Mouse (Mus musculus) kidney, adult 8-10 months (tissue): Measurements from ENCODE around the gene Thyn1.

Experiments
- DNase-seq, 2 experiments: peaks; one replicate each; pipeline ENCODE4 v3.0.0; 2022

Gene Thyn1

DNA sequence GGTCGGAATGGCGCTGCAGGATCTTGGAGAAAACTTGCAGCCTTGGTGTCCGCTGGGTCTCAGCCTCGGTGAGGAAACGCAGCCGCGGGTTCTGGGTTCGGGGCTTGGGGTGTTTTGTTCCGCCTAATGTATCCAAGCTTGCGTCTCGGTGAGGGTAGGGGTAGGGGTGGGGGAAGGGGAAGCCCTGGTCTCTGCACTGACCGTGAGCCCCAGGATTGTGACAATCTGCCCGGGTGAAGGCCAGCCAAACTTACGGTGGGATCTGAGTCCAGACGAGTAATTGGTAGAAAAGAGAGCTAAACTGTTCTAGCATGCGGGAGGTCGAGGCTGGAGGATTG is 31.2 kb downstream of the Thyn1 start:
- DNase-seq, result no peak

DNA sequence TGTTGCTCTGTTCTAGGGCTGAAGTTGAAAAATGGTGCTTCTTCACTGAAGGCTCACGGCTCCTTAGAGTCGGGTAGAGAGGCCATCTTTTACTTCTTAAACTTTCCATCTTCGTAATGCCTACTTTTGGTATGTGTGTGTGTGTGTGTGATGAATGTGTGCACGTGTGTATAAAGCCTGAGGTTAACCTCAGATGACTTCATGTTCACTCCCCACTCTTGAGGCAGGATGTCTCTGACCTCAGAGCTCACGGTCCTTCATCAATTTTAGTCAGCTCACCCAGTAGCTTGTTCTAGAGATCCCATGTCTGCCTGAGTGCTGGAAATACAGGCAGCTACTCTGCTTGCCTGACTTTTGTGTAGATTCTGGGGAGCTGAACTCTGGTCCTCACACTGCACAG is 44.4 kb downstream of the Thyn1 start:
- DNase-seq, result no peak

DNA sequence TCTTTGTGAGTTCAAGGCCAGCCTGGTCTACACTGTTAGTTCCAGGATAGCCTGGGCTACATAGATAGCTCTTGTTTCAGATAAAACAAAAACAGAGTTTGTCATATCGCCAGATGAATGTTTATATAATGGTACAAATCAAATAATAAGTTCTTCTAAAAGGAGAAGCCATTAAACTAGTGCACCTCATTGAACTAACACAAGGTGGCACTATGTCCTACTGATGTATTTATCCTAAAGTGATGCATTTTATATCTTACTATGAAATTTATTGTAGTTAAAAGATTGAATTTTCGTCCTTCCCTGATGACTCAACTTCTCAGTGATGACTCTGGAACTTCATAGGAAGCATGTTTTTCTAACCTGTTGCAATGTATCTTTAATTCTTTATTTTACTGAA is 50.0 kb downstream of the Thyn1 start:
- DNase-seq, result no peak
